Mouse (Mus musculus): Measurements from ENCODE around the gene Gm3646. TPM values are rescaled to one million over a fixed set of nuclear protein-coding genes. Genes with fewer than 3 reads are reported as not detected.

Gene Gm3646
- not detected for total RNA-seq (2023)

DNA sequence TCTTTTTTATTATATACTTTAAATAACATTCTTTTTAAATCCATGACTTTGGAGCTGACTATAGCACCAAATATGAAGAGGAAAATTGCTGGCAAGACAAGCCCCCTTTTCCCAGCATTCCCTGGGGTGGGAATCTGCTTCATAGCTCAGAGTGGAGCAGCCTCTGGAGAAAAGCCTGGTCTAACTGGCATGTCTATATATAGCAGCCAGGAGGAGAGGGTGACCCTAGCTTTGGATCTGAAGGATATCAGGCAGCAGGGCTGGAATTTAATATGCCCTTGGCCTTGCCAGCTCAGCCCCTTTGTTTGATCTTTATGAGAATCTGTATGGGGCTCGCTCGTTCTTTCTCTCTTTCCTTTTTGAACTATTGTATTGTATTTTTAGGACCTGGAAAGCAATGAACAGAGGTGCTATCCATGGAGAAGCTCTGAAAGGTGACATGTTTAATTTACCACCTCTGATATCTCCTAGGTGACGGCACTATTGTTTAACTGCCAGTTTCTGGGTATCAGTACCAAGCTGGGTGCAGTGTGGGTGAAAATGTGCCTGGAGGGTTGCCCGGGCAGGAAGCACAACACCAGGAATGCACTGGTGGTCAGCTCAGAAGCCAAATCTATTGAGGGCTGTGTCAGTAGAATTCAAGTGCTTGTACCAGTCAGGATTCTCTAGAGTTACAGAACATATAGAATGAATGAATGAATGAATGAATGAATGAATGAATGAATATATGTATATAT is at the start of gene Gm3646:
Gene Gm3646, minus strand, starts transcription at position 90 of the 737 bp plus-strand sequence.

Other genes starting within 250 kb of the Gm3646 start
- 32.3 TPM for gene Rnf149, start 227.9 kb downstream of the Gm3646 start, total RNA-seq (2023)
- not detected for gene Creg2, start 153.9 kb downstream of the Gm3646 start, total RNA-seq (2023)
- gene Rfx8, start 84.3 kb downstream of the Gm3646 start, total RNA-seq (2023): not detected
- 379 TPM for gene Map4k4, start 95.6 kb upstream of the Gm3646 start, total RNA-seq (2023)